Mouse (Mus musculus) intestine, embryonic 16.5 days (tissue): ENCODE data around the gene Etfdh. TPM values are rescaled to one million over a fixed set of nuclear protein-coding genes. Genes with fewer than 3 reads are reported as not detected.

Experiments used
- ATAC-seq: fragments of 200-750 bp; cut with Nextera tagmentation; 2 replicates; pipeline ENCODE4 v1.8.0; 2017; ENCODE audit warnings: moderate TSS enrichment, moderate library complexity
- H3K27ac ChIP-seq: fragments of 300-500 bp; sonication (generic); 2 replicates; pipeline ENCODE4 v1.5.1; 2014; ENCODE audit warnings: mild to moderate bottlenecking, low read length
- H3K27me3 ChIP-seq: fragments of 300-500 bp; sonication (generic); replicated peaks from 2 replicates; pipeline ENCODE4 v1.6.1; 2014; ENCODE audit warnings: low read length, control low read depth, mixed read lengths; ENCODE audit not compliant: control insufficient read depth, insufficient read depth
- H3K36me3 ChIP-seq: fragments of 300-500 bp; sonication (generic); 2 replicates; pipeline ENCODE4 v1.6.1; 2014; ENCODE audit warnings: low read length, control low read depth; ENCODE audit not compliant: control insufficient read depth, insufficient read depth
- H3K4me1 ChIP-seq: fragments of 300-500 bp; sonication (generic); 2 replicates; pipeline ENCODE4 v1.6.1; 2014; ENCODE audit warnings: low read length, control low read depth, mixed read lengths; ENCODE audit not compliant: control insufficient read depth, insufficient read depth
- H3K4me2 ChIP-seq: fragments of 300-500 bp; sonication (generic); 2 replicates; pipeline ENCODE4 v1.6.1; 2014; ENCODE audit warnings: low read depth, low read length, control low read depth
- H3K4me3 ChIP-seq: fragments of 300-500 bp; sonication (generic); 2 replicates; pipeline ENCODE4 v1.5.1; 2014; ENCODE audit warnings: mild to moderate bottlenecking, low read length
- H3K9ac ChIP-seq: fragments of 300-500 bp; sonication (generic); 2 replicates; pipeline ENCODE4 v1.6.1; 2014; ENCODE audit warnings: low read depth, low read length
- H3K9me3 ChIP-seq: fragments of 300-500 bp; sonication (generic); 2 replicates; pipeline ENCODE4 v1.6.1; 2016; ENCODE audit warnings: low read length, control low read depth; ENCODE audit not compliant: control insufficient read depth
- WGBS: fragments of 180-500 bp; shearing (Covaris S2); extraction: QIAGEN DNeasy Blood & Tissue Kit; methylation state at CpG from one replicate; pipeline ENCODE4 v1.1.7; 2014; 5-methylcytosine and 5-hydroxymethylcytosine counted together
- polyA plus RNA-seq: library from polyadenylated mRNA; unstranded; fragments of >200 nt; fragmentation: Nextera tagmentation; extraction: Ambion mirVana; gene quantifications from 2 replicates; pipeline ENCODE4 v1.2.1, GENCODE M21; 2015

The Etfdh gene
- 113 and 120 TPM in 2 replicates for polyA plus RNA-seq

DNA sequence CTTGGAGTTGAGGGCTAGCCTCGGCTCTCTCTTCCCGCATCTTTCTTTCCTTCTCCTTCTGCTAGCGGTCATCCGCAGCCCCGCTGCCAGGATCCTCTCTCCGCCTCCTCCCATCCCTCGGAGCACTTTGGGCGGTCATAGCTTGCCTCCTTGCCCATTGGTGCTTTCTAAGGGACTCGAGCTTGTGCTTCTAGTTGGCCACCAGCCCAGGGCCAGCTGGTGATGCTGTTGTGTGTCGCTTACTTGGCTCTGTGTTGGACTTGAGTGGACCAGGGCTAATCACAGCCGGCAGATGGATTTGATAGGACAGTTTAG is at the start of gene Etfdh:
Gene Etfdh (minus strand): TSS at position 85 of the 315 bp plus-strand sequence.
- H3K36me3 ChIP-seq = peaks cover 14% of the 10 kb centered on the region; the same call in 1 of the 2 replicates
- H3K9me3 ChIP-seq = no peaks in the 10 kb centered on the region
- WGBS = under 1% methylated on average over 11 of the region's 11 CpGs

DNA sequence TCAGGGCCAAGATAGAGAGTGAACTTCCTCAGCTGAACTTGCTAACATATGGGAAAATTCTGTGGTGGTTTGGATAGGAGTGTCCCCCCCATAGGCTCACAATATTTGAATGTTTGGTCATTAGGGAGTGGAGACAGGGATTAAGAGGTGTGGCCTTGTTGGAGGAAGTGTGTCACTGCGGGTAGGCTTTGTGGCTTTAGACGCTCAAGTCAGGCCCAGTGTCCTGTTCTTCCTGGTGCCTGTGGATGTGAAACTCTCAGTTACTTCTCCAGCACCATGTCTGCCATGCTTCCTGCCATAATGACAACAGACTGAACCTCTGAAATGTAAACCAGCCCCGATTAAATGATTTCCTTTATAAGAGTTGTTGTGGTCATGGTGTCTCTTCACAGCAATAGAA is 47.1 kb upstream of the Etfdh start:
- no peaks in the 10 kb centered on the region for H3K4me1 ChIP-seq
- no peak overlapping the region for H3K4me2 ChIP-seq
- no peak overlapping the region for H3K9ac ChIP-seq
- H3K9me3 ChIP-seq = no peaks in the 10 kb centered on the region
- H3K27me3 ChIP-seq = no peaks in the 10 kb centered on the region
- ATAC-seq = no peak
- WGBS = 85% methylated on average over 3 of the region's 3 CpGs
- no peak overlapping the region for H3K27ac ChIP-seq
- H3K36me3 ChIP-seq = no peaks in the 10 kb centered on the region
- no peak overlapping the region for H3K4me3 ChIP-seq

More for the DNA sequence above, at the start of gene Etfdh:
- peak within 1 kb of the TSS; percentile 89 for H3K9ac ChIP-seq
- no peaks in the 10 kb centered on the region for H3K4me1 ChIP-seq
- peak; percentile 36 for ATAC-seq
- H3K27ac ChIP-seq = peak within 1 kb of the TSS; percentile 92
- H3K27me3 ChIP-seq = no peaks in the 10 kb centered on the region
- H3K4me3 ChIP-seq = peak within 1 kb of the TSS; percentile 82
- H3K4me2 ChIP-seq = peak within 1 kb of the TSS; percentile 81

DNA sequence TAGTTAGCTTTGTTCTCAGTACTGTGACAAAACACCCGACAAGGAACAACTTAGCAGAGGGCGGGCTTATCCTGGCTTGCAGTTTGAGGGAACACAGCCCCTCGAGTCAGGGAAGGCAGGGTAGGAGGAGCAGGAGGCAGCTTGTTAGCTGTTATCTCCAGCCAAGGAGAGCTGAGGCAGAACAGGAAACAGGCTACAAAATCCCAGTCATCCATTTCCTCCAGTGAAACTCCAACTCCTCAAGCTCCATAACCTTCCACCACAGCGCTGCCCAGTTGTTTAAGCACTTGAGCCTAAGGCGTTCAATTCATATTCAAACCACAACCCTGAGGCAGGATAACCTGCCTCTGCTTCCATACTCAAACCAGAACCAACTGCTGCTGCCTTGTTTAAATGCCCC is 45.3 kb upstream of the Etfdh start:
- ATAC-seq = no peak
- Histone ChIP-seq H3K4me3 (no peak overlapping the region), H3K4me2 (no peak overlapping the region), H3K9me3 (no peaks in the 10 kb centered on the region), H3K9ac (no peak overlapping the region), H3K36me3 (no peaks in the 10 kb centered on the region), H3K27me3 (no peaks in the 10 kb centered on the region), H3K27ac (no peak overlapping the region), H3K4me1 (no peaks in the 10 kb centered on the region)
- 82% methylated on average over 5 of the region's 5 CpGs for whole genome bisulfite sequencing

DNA sequence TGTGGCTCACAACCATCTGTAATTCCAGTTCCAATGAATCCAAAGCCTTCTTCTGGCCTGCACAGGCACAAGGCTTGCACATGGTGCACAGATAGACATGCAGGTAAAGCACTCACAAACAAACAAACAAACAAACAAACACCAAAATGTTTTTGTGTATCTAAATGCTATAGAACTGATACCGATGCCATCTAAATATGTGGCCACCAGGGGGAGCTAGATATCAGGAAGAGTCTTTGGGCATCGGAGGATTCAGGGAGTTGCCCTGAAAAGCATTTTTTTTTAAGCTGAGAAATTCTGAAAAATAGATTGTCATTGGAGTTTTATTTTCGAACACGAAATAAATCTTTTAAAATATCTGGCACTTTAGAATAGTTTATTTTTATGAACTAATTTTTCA is 43.8 kb upstream of the Etfdh start:
- no peak for ATAC-seq
- no peaks in the 10 kb centered on the region for H3K4me1 ChIP-seq
- H3K36me3 ChIP-seq = no peaks in the 10 kb centered on the region

DNA sequence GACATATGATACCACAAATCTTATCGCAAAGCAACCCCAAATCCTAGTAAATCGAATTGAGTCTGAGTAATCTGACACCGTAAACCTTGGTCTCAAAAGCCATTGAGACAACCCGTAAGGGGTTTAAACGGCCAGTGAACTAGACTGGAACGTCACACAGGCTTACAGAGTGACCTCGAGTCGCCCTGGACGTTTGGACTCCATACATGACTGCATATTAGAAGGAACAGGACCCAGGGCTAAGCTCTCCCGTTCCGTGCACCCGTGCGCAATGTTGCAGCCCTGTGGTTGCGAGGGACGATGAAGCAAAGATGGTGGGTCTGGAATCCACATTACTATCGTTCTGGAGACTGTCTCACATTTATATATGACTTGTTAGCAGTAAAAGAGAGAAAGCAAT is 42.9 kb upstream of the Etfdh start:
- Histone ChIP-seq H3K4me2 (no peak overlapping the region), H3K27ac (no peak overlapping the region), H3K9me3 (no peaks in the 10 kb centered on the region), H3K9ac (no peak overlapping the region), H3K36me3 (no peaks in the 10 kb centered on the region), H3K4me3 (no peak overlapping the region), H3K27me3 (no peaks in the 10 kb centered on the region), H3K4me1 (no peaks in the 10 kb centered on the region)
- no peak for ATAC-seq
- WGBS = 78% methylated on average over 16 of the region's 16 CpGs

More for the DNA sequence above, 43.8 kb upstream of the Etfdh start:
- Histone ChIP-seq H3K27ac (no peak overlapping the region), H3K4me2 (no peak overlapping the region), H3K4me3 (no peak overlapping the region), H3K9me3 (no peaks in the 10 kb centered on the region), H3K27me3 (no peaks in the 10 kb centered on the region), H3K9ac (no peak overlapping the region)
- WGBS = 16% methylated on average over 4 of the region's 4 CpGs

DNA sequence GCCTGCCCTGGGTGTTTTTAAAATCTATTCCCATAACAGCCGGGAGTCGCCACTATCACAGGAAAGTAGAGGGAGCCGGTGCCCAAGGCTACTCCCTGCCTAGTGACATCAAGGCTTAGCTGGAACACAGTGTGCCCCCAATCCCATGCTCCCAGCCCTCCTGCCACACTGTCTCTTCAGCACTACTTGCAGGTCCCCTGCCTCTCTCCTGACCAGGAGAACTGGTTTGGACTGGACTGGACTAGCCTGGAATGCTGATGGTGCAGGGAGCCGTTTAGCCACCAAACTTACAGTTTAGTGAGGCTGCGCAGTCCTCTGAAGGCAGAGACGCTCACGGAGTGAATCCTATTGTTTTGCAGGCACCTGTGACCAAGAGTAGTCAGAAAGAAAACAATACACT is 41.3 kb upstream of the Etfdh start:
- Histone ChIP-seq H3K27ac (no peak overlapping the region), H3K4me1 (no peaks in the 10 kb centered on the region), H3K36me3 (no peaks in the 10 kb centered on the region), H3K9me3 (no peaks in the 10 kb centered on the region), H3K4me2 (no peak overlapping the region), H3K9ac (no peak overlapping the region), H3K4me3 (no peak overlapping the region), H3K27me3 (no peaks in the 10 kb centered on the region)
- ATAC-seq = no peak
- 76% methylated on average over 7 of the region's 7 CpGs for WGBS

DNA sequence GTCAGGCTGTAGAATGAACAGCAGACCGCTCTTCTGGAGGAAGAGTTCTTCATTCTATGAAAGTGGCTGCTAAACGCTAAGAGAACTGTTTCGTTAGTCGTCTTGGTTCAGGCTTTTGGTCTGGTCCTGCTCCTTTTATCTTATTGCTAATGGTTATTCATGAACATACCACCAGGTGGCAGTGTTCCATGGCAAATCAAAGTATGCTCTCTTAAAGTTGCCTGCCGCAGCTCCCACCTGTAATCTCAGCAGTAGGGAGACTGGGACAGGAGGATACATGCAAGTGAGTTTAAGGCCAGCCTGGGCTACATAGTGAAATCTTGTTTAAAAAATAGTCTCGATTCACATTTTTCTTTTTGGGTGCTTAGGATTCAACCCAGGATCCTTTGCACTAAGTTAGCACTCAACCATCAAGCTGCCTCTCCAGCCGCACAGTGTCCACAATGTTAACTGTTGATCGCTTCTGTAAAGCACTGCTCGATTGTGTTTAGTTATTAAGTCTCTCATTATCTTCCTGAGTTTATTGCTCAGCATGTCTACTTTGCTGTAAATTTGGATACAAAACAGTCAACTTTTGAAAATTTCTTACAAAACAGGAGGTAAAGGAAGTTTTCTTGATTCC is 35.6 kb upstream of the Etfdh start:
- Histone ChIP-seq H3K4me3 (no peak overlapping the region), H3K27ac (no peak overlapping the region), H3K4me2 (no peak overlapping the region), H3K4me1 (no peaks in the 10 kb centered on the region), H3K9ac (no peak overlapping the region), H3K9me3 (no peaks in the 10 kb centered on the region), H3K36me3 (no peaks in the 10 kb centered on the region), H3K27me3 (no peaks in the 10 kb centered on the region)
- 0 out of 2 replicates have a peak, but pooled peaks have one; percentile 21 for ATAC-seq
- WGBS = 35% methylated on average over 9 of the region's 9 CpGs

DNA sequence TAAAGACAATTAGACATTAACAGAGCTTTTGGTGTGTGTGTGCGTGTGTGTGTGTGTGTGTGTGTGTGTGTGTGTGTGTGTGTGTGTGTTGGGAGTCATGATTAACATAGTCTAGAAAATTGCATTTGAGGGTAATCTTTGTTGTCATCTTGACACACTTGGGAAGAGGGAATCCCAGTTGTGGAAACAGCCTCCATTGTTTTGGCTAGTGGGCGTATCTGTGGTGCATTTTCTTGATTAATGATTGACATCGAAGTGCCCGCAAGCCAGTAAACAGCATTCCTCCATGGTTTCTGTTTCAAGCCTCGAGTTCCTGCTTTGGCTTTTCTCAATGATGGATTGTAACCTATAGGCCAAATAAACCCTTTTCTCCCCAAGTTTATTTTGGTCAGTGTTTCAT is 27.4 kb upstream of the Etfdh start:
- Histone ChIP-seq H3K9ac (no peak overlapping the region), H3K4me3 (no peak overlapping the region), H3K4me2 (no peak overlapping the region), H3K4me1 (no peaks in the 10 kb centered on the region), H3K27ac (no peak overlapping the region), H3K36me3 (no peaks in the 10 kb centered on the region), H3K9me3 (no peaks in the 10 kb centered on the region), H3K27me3 (no peaks in the 10 kb centered on the region)
- no peak for ATAC-seq
- 30% methylated on average over 5 of the region's 5 CpGs for WGBS

DNA sequence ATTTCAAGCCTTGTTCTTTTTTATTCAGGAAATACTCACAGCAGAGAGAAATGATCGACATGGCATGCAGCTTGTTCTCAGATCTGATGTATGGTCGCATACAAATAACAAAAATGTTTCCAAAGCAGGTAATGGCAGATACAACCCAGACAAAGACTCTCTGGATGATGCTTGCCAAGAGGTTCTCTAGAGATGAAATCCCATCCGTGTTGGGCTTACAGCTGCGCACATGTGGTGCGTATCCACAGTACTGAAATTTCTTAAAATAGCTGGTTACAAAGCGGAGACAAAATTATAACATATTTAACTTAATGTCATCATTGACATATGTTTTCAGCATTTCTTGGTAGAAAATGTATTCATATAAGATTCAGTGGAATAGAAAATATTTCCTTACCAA is 22.8 kb upstream of the Etfdh start:
- WGBS = 83% methylated on average over 6 of the region's 6 CpGs
- no peak overlapping the region for H3K4me2 ChIP-seq
- ATAC-seq = no peak
- H3K36me3 ChIP-seq = no peaks in the 10 kb centered on the region
- H3K27ac ChIP-seq = no peak overlapping the region
- no peak overlapping the region for H3K4me3 ChIP-seq
- no peaks in the 10 kb centered on the region for H3K27me3 ChIP-seq
- H3K4me1 ChIP-seq = no peaks in the 10 kb centered on the region
- no peak overlapping the region for H3K9ac ChIP-seq
- no peaks in the 10 kb centered on the region for H3K9me3 ChIP-seq
